Mouse (Mus musculus) ES-Bruce4 (cell line): Measurements from ENCODE around the gene Oxtr. TPM values are rescaled to one million over a fixed set of nuclear protein-coding genes. Genes with fewer than 3 reads are reported as not detected.

Experiments
- H3K27ac ChIP-seq: 2 replicates; pipeline ENCODE4 v1.5.1; 2012; ENCODE audit warnings: low read length, inconsistent platforms; ENCODE audit not compliant: insufficient read depth
- H3K27me3 ChIP-seq: 2 replicates; pipeline ENCODE4 v1.6.1; 2012; ENCODE audit warnings: mild to moderate bottlenecking, low read length, inconsistent platforms; ENCODE audit not compliant: control insufficient read depth, poor library complexity, insufficient read depth, severe bottlenecking
- H3K36me3 ChIP-seq: 2 replicates; pipeline ENCODE4 v1.6.1; 2012; ENCODE audit warnings: inconsistent platforms, mild to moderate bottlenecking, low read length, moderate library complexity; ENCODE audit not compliant: control insufficient read depth, poor library complexity, insufficient read depth, severe bottlenecking
- H3K4me1 ChIP-seq: one replicate; pipeline ENCODE4 v1.8.1; 2011; ENCODE audit warnings: low read length; ENCODE audit not compliant: control insufficient read depth, insufficient read depth
- H3K4me3 ChIP-seq: 2 replicates; pipeline ENCODE4 v1.5.1; 2011; ENCODE audit warnings: low read depth, mild to moderate bottlenecking, low read length
- H3K9ac ChIP-seq: 2 replicates; pipeline ENCODE4 v1.6.1; 2012; ENCODE audit warnings: low read depth, mild to moderate bottlenecking, inconsistent platforms; ENCODE audit not compliant: poor library complexity, severe bottlenecking
- H3K9me3 ChIP-seq: replicated peaks from 2 replicates; pipeline ENCODE4 v1.6.1; 2012; ENCODE audit warnings: mild to moderate bottlenecking, low read length, inconsistent platforms; ENCODE audit not compliant: control insufficient read depth, poor library complexity, insufficient read depth, severe bottlenecking
- CTCF ChIP-seq: IDR thresholded peaks from one replicate; pipeline ENCODE4 v1.8.1; 2011; ENCODE audit warnings: low read depth, low read length
- EP300 ChIP-seq: IDR thresholded peaks from 2 replicates; pipeline ENCODE4 v1.6.1; 2011; ENCODE audit warnings: low read depth, low read length; ENCODE audit not compliant: insufficient read depth
- POLR2A ChIP-seq: IDR thresholded peaks from one replicate; pipeline ENCODE4 v1.8.1; 2011; ENCODE audit warnings: low read length; ENCODE audit not compliant: insufficient read depth
- polyA plus RNA-seq: library from polyadenylated mRNA; stranded (reverse); fragments of >200 nt; gene quantifications from 2 replicates; pipeline ENCODE4 v1.2.4, GENCODE M21; 2011; ENCODE audit warnings: low read depth; ENCODE audit not compliant: missing spikeins, insufficient read depth, insufficient read length

Oxtr gene
- polyA plus RNA-seq, 1 experiment = 0.16 TPM

GRCm38 (mm10) chr6:112514591-112514990 is 24.8 kb upstream of the Oxtr start:
- no peak overlapping the region for H3K27ac ChIP-seq
- H3K4me1 ChIP-seq = no peaks in the 10 kb centered on the region
- no peaks in the 10 kb centered on the region for H3K27me3 ChIP-seq
- H3K9me3 ChIP-seq = no peaks in the 10 kb centered on the region
- H3K9ac ChIP-seq = no peak overlapping the region
- H3K4me3 ChIP-seq = no peak overlapping the region
- no peaks in the 10 kb centered on the region for H3K36me3 ChIP-seq
- TF ChIP-seq CTCF = no peak
- no peak for TF ChIP-seq POLR2A
- TF ChIP-seq EP300 = no peak

- TF ChIP-seq EP300 (no peak), CTCF (no peak), POLR2A (no peak)
- Histone ChIP-seq H3K9ac (no peak overlapping the region), H3K4me3 (no peak overlapping the region), H3K9me3 (no peaks in the 10 kb centered on the region), H3K27me3 (no peaks in the 10 kb centered on the region), H3K27ac (no peak overlapping the region), H3K4me1 (no peaks in the 10 kb centered on the region), H3K36me3 (no peaks in the 10 kb centered on the region)
Observed at GRCm38 (mm10) chr6:112510346-112510745, 20.6 kb upstream of the Oxtr start.

GRCm38 (mm10) chr6:112509590-112510131 is 19.9 kb upstream of the Oxtr start:
- H3K4me3 ChIP-seq = no peak overlapping the region
- H3K27me3 ChIP-seq = no peaks in the 10 kb centered on the region
- H3K9me3 ChIP-seq = no peaks in the 10 kb centered on the region
- no peaks in the 10 kb centered on the region for H3K4me1 ChIP-seq
- H3K27ac ChIP-seq = no peak overlapping the region
- TF ChIP-seq EP300 (no peak), POLR2A (no peak), CTCF (no peak)
- no peak overlapping the region for H3K9ac ChIP-seq
- no peaks in the 10 kb centered on the region for H3K36me3 ChIP-seq

- no peaks in the 10 kb centered on the region for H3K9me3 ChIP-seq
- no peaks in the 10 kb centered on the region for H3K36me3 ChIP-seq
- TF ChIP-seq CTCF (no peak), POLR2A (no peak), EP300 (no peak)
- H3K4me1 ChIP-seq = no peaks in the 10 kb centered on the region
- no peak overlapping the region for H3K4me3 ChIP-seq
- no peak overlapping the region for H3K9ac ChIP-seq
- no peak overlapping the region for H3K27ac ChIP-seq
- no peaks in the 10 kb centered on the region for H3K27me3 ChIP-seq
Observed at GRCm38 (mm10) chr6:112507617-112508016, 17.9 kb upstream of the Oxtr start.

GRCm38 (mm10) chr6:112501156-112501555 is 11.4 kb upstream of the Oxtr start:
- Histone ChIP-seq H3K4me1 (peaks cover 2% of the 10 kb centered on the region), H3K9me3 (no peaks in the 10 kb centered on the region)
- no peak for TF ChIP-seq CTCF
- no peak for TF ChIP-seq POLR2A
- no peak for TF ChIP-seq EP300

GRCm38 (mm10) chr6:112499456-112499855 is 9.7 kb upstream of the Oxtr start:
- Histone ChIP-seq H3K36me3 (no peaks in the 10 kb centered on the region), H3K4me1 (peaks cover 2% of the 10 kb centered on the region), H3K27ac (no peak overlapping the region), H3K9ac (no peak overlapping the region), H3K9me3 (no peaks in the 10 kb centered on the region), H3K4me3 (no peak overlapping the region), H3K27me3 (no peaks in the 10 kb centered on the region)
- TF ChIP-seq EP300 (no peak), POLR2A (no peak)

More at GRCm38 (mm10) chr6:112501156-112501555, 11.4 kb upstream of the Oxtr start:
- H3K36me3 ChIP-seq = no peaks in the 10 kb centered on the region
- H3K27me3 ChIP-seq = no peaks in the 10 kb centered on the region
- H3K9ac ChIP-seq = no peak overlapping the region
- no peak overlapping the region for H3K27ac ChIP-seq
- no peak overlapping the region for H3K4me3 ChIP-seq

- Histone ChIP-seq H3K27me3 (no peaks in the 10 kb centered on the region), H3K4me3 (no peak overlapping the region), H3K27ac (no peak overlapping the region), H3K4me1 (peaks cover 2% of the 10 kb centered on the region), H3K9me3 (no peaks in the 10 kb centered on the region), H3K36me3 (no peaks in the 10 kb centered on the region), H3K9ac (no peak overlapping the region)
- TF ChIP-seq EP300 (no peak), CTCF (no peak), POLR2A (no peak)
Observed at GRCm38 (mm10) chr6:112498716-112499115, 9.0 kb upstream of the Oxtr start.
